Mouse (Mus musculus): ENCODE results near the gene Mboat2.

Mboat2 gene

GRCm38 (mm10) chr12:24830766-24831152 is at the start of gene Mboat2:
Gene Mboat2, plus strand, starts transcription at chr12:24830879.
- peak; percentile 13 to 36 for DNase-seq

GRCm38 (mm10) chr12:24783735-24784134 is 46.9 kb upstream of the Mboat2 start:
- no peak for DNase-seq

DNA sequence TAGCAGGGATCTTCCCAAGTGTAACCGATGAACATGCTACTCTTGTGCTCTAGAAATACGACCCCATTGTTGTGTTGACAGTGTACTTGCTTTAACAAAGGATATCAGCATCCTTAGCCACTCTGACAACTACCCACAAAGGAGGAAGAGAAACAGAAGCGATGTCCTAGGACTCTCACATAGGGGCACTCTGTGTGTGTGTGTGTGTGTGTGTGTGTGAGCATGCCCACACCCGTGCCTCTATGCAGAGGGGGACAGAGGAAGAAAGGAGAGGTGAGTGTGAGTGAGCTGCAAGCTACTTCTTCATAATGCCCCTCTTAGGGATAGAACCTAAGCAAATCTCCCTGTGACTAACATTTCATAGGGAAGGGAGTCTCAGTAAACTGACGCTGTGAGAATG is 44.8 kb upstream of the Mboat2 start:
- no peak for DNase-seq

DNA sequence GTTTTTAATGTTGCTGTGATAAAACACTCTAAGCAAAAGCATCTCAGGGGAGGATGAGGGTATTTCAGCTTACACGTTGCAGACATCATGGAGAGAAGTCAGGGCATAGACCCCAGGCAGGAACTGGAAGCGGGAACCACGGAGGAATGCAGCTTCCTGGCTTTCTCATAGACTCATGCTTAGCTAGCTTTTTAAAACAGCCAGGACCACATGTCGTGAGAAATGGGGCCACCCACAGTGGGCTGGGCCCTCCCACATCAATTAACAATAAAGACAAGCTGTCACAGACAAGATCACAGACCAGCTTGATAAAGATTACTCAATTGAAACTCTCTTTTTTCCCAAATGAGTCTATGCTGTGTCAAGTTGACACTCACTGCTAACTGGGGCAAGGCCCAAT is 44.4 kb upstream of the Mboat2 start:
- DNase-seq = no peak

- peak in 1 of 2 experiments; percentile 2 for DNase-seq
Observed at GRCm38 (mm10) chr12:24789659-24790058, 41.0 kb upstream of the Mboat2 start.

- DNase-seq = no peak
Observed at GRCm38 (mm10) chr12:24811230-24811629, 19.4 kb upstream of the Mboat2 start.

DNA sequence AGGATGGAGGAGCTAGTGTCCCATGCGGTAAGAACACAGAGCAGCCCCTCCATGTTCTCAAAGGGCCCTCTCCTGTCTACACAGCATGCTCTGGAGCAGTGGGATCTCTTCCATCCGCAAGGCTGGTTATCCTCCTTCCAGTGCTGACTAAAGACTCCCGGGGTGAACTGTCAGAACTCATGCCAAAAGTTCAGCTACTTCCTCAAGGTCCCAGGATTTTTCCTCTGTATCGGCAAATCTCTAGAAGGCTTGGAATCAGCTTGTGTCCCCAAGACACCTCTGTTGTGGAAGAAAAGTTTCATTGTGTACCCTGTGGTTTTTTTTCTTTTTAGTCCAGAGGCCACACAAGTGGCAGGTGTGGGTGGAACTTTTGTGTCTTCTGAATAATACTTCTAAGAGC is 18.8 kb upstream of the Mboat2 start:
- DNase-seq = no peak

GRCm38 (mm10) chr12:24822831-24823230 is 7.8 kb upstream of the Mboat2 start:
- DNase-seq = no peak

GRCm38 (mm10) chr12:24823636-24824354 is 6.9 kb upstream of the Mboat2 start:
- no peak for DNase-seq

DNA sequence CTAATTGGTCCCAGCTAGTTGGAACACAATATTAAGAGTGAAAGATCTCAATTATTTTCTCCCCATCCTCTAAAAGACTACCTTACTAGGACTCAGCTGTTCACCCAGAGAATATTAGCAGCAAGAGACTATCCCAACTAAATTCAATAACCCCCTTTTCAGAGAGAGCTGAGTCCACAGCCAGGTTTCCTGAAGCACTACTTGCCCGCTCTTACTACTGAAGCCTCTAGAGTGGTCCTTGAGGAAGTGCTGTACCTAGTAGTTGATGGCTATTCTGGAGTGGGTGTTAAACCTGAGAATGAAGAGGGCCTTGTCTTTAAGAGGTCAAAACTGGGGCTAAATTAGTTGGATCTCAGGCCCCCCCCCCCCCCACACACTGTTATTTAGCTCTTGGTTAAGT is 593 bp upstream of the Mboat2 start:
- DNase-seq = no peak

DNA sequence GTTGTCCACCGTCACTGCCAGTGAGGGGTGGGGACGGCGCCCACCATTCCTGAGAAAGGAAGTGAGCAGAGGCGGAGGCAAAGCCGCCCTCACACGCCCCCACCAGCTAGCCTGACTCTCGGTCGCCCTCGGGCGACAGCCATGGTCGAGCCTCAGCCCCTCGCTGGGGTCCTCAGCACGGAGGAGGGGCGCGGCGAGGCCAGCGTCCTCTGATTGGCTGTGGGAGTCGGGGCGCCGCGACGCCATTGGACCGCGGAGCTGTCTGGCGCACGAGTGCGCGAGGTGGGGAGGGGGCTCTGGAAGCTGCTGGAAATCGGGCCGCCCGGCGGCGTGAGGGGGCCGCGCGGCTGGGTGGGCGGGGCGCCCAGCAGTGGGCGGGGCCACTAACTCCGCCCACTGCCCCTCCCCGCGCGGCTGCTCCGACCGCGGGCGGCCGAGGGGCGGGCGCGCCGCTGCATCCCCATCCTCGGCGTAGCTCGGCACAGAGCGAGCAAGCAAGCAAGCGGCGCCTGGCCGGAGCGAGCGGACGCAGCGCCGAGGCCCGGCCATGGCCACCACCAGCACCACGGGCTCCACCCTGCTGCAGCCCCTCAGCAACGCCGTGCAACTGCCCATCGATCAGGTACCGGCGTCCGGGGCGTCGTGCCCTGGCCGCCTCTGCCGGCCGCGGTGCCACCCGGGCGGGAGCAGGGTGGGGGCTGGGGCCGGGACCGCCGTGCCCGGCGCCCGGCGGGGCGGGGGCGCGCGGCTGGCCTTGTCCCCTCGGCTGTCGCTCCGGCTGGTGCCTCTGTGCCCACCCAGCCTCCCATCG is 679 bp downstream of the Mboat2 start:
- peak; percentile 45 to 68 for DNase-seq

DNA sequence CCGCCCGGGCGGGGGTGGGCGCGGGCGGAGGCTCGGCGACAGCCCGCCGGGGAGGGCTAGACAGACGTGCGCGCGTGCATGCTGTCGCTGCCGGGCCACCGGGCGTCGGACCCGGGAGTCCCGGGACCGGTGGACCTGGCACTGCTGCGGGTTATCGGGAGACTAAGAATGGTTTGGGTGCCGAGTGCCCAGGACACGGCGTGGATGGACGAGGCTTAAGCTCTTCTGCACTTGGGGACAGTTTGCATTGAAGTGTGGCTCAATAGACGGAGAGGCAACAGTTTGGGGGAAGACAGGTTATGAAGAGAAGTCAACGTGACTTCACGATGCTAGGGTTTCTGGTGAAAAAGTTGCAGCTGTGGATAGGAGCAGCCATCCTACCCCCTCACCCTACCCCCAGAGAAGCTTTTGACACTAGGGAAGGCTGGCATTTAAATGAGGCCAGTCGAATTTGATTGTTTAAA is 1.3 kb downstream of the Mboat2 start:
- no peak for DNase-seq

- DNase-seq = no peak
Observed at GRCm38 (mm10) chr12:24832438-24832837, 1.8 kb downstream of the Mboat2 start.

DNA sequence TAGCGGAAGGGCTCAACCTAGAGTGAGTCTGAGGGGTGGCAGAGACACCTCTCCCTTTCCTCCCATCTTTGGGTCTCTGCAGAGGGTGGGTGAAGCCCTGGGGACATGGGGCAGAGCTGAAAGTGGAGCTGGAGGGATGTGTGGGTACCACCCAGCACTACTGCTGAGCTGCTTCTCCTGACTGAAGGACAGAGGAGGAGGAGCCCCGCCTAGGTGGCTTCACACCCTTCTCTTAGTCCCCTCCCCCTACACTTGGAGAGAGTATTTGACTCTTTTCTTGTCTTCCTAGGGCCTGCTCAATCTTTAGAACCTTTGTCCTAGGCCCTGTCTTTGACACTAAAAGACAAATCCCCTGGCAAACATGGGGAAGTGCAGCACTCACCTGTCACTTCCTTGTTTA is 7.3 kb downstream of the Mboat2 start:
- DNase-seq = no peak

- DNase-seq = no peak
Observed at GRCm38 (mm10) chr12:24841115-24841879, 10.6 kb downstream of the Mboat2 start.

GRCm38 (mm10) chr12:24842299-24842910 is 11.7 kb downstream of the Mboat2 start:
- no peak for DNase-seq

GRCm38 (mm10) chr12:24843395-24844072 is 12.9 kb downstream of the Mboat2 start:
- no peak for DNase-seq

- no peak for DNase-seq
Observed at GRCm38 (mm10) chr12:24845344-24845743, 14.7 kb downstream of the Mboat2 start.

GRCm38 (mm10) chr12:24848107-24848506 is 17.4 kb downstream of the Mboat2 start:
- DNase-seq = no peak

- no peak for DNase-seq
Observed at GRCm38 (mm10) chr12:24857354-24857753, 26.7 kb downstream of the Mboat2 start.

DNA sequence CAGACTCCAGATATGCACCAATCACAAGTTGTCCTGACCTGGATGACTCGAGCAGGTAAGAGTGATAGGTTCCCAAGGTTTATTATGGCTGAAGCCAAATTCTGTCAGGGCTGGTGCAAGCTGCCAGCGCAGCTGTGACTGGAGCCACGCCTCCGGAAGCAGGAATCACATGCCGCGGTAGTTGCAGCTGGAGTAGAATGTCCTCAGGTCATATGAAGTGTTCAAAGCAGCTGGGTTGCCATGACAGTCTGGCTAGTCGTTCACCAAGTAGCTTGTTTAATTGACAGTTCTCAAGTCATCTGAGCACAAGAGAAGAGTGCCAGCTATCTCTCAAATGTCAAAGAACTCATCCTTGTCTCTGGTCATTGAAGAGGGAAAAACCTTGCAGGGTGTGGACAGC is 28.7 kb downstream of the Mboat2 start:
- DNase-seq = no peak

- no peak for DNase-seq
Observed at GRCm38 (mm10) chr12:24860436-24860835, 29.8 kb downstream of the Mboat2 start.
